Mouse (Mus musculus) sigmoid colon, adult 10 weeks (tissue): ENCODE data around the gene Gpc5. TPM values are rescaled to one million over a fixed set of nuclear protein-coding genes. Genes with fewer than 3 reads are reported as not detected.

Experiments used
- polyA plus RNA-seq: library from polyadenylated mRNA; stranded (reverse); fragments of 350-450 nt; fragmentation: Illumina TruSeq; extraction: RNeasy Lipid Tissue Mini Kit (QIAGEN cat#74804); gene quantifications from one replicate; pipeline ENCODE4 v1.2.3, GENCODE M21; 2014; ENCODE audit warnings: low read depth, low replicate concordance

Gpc5 gene
- not detected for polyA plus RNA-seq

DNA sequence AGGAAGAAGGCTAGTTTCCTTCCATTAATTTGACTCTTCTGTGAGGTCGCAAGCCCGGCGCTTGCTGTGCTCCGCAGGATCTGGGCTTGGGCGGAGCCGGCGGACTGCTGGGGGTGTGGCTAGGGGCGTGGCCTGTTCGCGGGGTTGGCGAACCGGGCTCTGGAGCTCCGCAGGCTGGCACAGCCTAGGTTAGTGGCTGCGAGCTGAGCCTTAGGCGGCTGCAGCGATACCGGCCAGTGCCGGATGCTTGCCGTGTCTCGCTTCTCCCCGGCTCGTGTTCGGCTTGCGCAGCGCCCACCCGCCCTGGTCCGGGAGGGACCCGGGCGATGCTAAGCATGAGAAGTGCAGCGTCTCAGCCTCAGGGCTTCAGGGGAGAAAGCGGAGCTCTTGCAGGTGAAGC is at the start of gene Gpc5:
Gene Gpc5 (plus strand): TSS at position 135 of the 400 bp plus-strand sequence.

